Comparison of ENCODE assay signal across 13 mouse cellular contexts in the genomic region with DNA sequence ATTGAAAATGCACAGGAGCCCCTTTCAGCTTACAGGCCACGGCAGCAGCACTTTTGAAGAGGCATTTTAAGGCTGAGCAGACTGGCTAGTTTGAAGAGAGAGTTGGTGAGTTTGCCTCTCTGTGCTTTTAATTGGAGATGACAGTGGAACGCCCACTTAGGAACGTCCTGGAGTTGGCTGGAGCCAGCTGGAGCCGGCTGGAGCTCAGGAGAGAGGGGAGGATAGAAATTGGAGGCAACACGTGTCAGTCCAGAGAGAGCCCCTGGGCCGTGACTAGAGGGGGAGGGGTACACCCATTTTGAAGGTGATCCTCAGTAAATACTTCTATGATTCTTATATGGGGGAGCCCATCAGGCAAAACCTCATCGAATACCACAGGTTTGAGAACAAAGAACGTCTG.
DNase-seq lines count a peak whose midpoint lies in the region; ATAC-seq lines count a peak whose summit lies in the region.
"Had no signal": no experiment of that assay in that cellular context is flagged by ENCODE, and none has a peak within 500 bp of the region (broad histone marks: within the 10 kb centered on the region; RNA-seq: fewer than 3 reads in every experiment).

No protein-coding gene starts in this region.

- no peak overlapping the region for H3K9ac ChIP-seq in hindbrain, embryonic 12.5 days
- H3K9ac ChIP-seq in lung, embryonic 16.5 days (ENCODE audit: low read length): no peak overlapping the region
- no peak overlapping the region for H3K9ac ChIP-seq in embryonic facial prominence, embryonic 14.5 days (ENCODE audit: low read depth, low read length)
- H3K9ac ChIP-seq in stomach, embryonic 15.5 days: no peak overlapping the region
- H3K9ac ChIP-seq in forebrain, embryonic 14.5 days (ENCODE audit: low read length): no peak overlapping the region
- H3K9ac ChIP-seq: embryonic facial prominence, embryonic 15.5 days had no signal

- H3K9me3 ChIP-seq in hindbrain, embryonic 10.5 days: no peaks in the 10 kb centered on the region
- no peaks in the 10 kb centered on the region for H3K9me3 ChIP-seq in hindbrain, embryonic 12.5 days (replicated peaks)
- no peaks in the 10 kb centered on the region for H3K9me3 ChIP-seq in lung, embryonic 16.5 days (ENCODE audit: control insufficient read depth, low read length)
- no peaks in the 10 kb centered on the region for H3K9me3 ChIP-seq in embryonic facial prominence, embryonic 14.5 days (ENCODE audit: control insufficient read depth, low read length)
- H3K9me3 ChIP-seq in stomach, embryonic 15.5 days: no peaks in the 10 kb centered on the region
- H3K9me3 ChIP-seq in forebrain, embryonic 14.5 days (replicated peaks; ENCODE audit: control insufficient read depth, low read length): no peaks in the 10 kb centered on the region
- H3K9me3 ChIP-seq: embryonic facial prominence, embryonic 15.5 days; megakaryocyte, embryonic 14.5 days had no signal

- no peak overlapping the region for H3K4me3 ChIP-seq in hindbrain, embryonic 10.5 days
- no peak overlapping the region for H3K4me3 ChIP-seq in hindbrain, embryonic 12.5 days
- no peak overlapping the region for H3K4me3 ChIP-seq in lung, embryonic 16.5 days (ENCODE audit: low read length)
- H3K4me3 ChIP-seq in embryonic facial prominence, embryonic 14.5 days (ENCODE audit: low read depth, low read length): no peak overlapping the region
- no peak overlapping the region for H3K4me3 ChIP-seq in stomach, embryonic 15.5 days (replicated peaks)
- H3K4me3 ChIP-seq in forebrain, embryonic 14.5 days (ENCODE audit: low read depth, low read length): no peak overlapping the region
- H3K4me3 ChIP-seq: embryonic facial prominence, embryonic 15.5 days; megakaryocyte, embryonic 14.5 days had no signal

- peaks cover 4% of the 10 kb centered on the region; the same call in 1 of the 2 replicates for H3K4me1 ChIP-seq in hindbrain, embryonic 10.5 days (replicated peaks)
- no peaks in the 10 kb centered on the region for H3K4me1 ChIP-seq in hindbrain, embryonic 12.5 days
- no peaks in the 10 kb centered on the region for H3K4me1 ChIP-seq in lung, embryonic 16.5 days (replicated peaks; ENCODE audit: control insufficient read depth, insufficient read depth, low read length)
- H3K4me1 ChIP-seq in embryonic facial prominence, embryonic 14.5 days (ENCODE audit: control insufficient read depth, insufficient read depth, low read length): peaks cover 4% of the 10 kb centered on the region; the same call in 1 of the 2 replicates
- H3K4me1 ChIP-seq in stomach, embryonic 15.5 days: no peaks in the 10 kb centered on the region
- no peaks in the 10 kb centered on the region for H3K4me1 ChIP-seq in forebrain, embryonic 14.5 days (ENCODE audit: control insufficient read depth, insufficient read depth, low read length)

- no peak overlapping the region for H3K4me2 ChIP-seq in hindbrain, embryonic 12.5 days (replicated peaks)
- no peak overlapping the region for H3K4me2 ChIP-seq in lung, embryonic 16.5 days (ENCODE audit: low read depth, low read length)
- no peak overlapping the region for H3K4me2 ChIP-seq in embryonic facial prominence, embryonic 14.5 days (ENCODE audit: low read depth, low read length)
- no peak overlapping the region for H3K4me2 ChIP-seq in stomach, embryonic 15.5 days
- H3K4me2 ChIP-seq in forebrain, embryonic 14.5 days (ENCODE audit: low read length): no peak overlapping the region
- H3K4me2 ChIP-seq: embryonic facial prominence, embryonic 15.5 days had no signal

- H3K27ac ChIP-seq in hindbrain, embryonic 10.5 days: no peak overlapping the region
- no peak overlapping the region for H3K27ac ChIP-seq in hindbrain, embryonic 12.5 days
- no peak overlapping the region for H3K27ac ChIP-seq in lung, embryonic 16.5 days (ENCODE audit: low read length)
- no peak overlapping the region for H3K27ac ChIP-seq in embryonic facial prominence, embryonic 14.5 days (replicated peaks; ENCODE audit: low read depth, low read length)
- H3K27ac ChIP-seq in stomach, embryonic 15.5 days: no peak overlapping the region
- H3K27ac ChIP-seq in forebrain, embryonic 14.5 days (ENCODE audit: low read depth, low read length): no peak overlapping the region
- H3K27ac ChIP-seq: embryonic facial prominence, embryonic 15.5 days had no signal

- ATAC-seq in hindbrain, embryonic 12.5 days (ENCODE audit: low FRiP score): no peak
- ATAC-seq in lung, embryonic 16.5 days (ENCODE audit: low read depth): peak; percentile 88
- ATAC-seq in embryonic facial prominence, embryonic 14.5 days (ENCODE audit: low read depth): peak; percentile 88
- ATAC-seq in stomach, embryonic 15.5 days (ENCODE audit: insufficient read depth, low FRiP score, low read depth): peak; percentile 58; the same call in 1 of the 2 replicates
- ATAC-seq in forebrain, embryonic 14.5 days: no peak
- ATAC-seq: CD4-positive, CD25-positive, alpha-beta regulatory T cell, adult 4 months had no signal

- H3K27me3 ChIP-seq in hindbrain, embryonic 10.5 days (ENCODE audit: insufficient read depth, poor library complexity, severe bottlenecking): no peaks in the 10 kb centered on the region
- no peaks in the 10 kb centered on the region for H3K27me3 ChIP-seq in hindbrain, embryonic 12.5 days
- H3K27me3 ChIP-seq in lung, embryonic 16.5 days (ENCODE audit: control insufficient read depth, insufficient read depth, low read depth, low read length): no peaks in the 10 kb centered on the region
- no peaks in the 10 kb centered on the region for H3K27me3 ChIP-seq in embryonic facial prominence, embryonic 14.5 days (replicated peaks; ENCODE audit: control insufficient read depth, insufficient read depth, low read length)
- no peaks in the 10 kb centered on the region for H3K27me3 ChIP-seq in stomach, embryonic 15.5 days (replicated peaks)
- no peaks in the 10 kb centered on the region for H3K27me3 ChIP-seq in forebrain, embryonic 14.5 days (replicated peaks; ENCODE audit: control insufficient read depth, insufficient read depth, low read length)
- H3K27me3 ChIP-seq: embryonic facial prominence, embryonic 15.5 days; megakaryocyte, embryonic 14.5 days had no signal

- no peaks in the 10 kb centered on the region for H3K36me3 ChIP-seq in hindbrain, embryonic 10.5 days
- H3K36me3 ChIP-seq in hindbrain, embryonic 12.5 days: no peaks in the 10 kb centered on the region
- H3K36me3 ChIP-seq in lung, embryonic 16.5 days (ENCODE audit: control insufficient read depth, insufficient read depth, low read length): no peaks in the 10 kb centered on the region
- no peaks in the 10 kb centered on the region for H3K36me3 ChIP-seq in embryonic facial prominence, embryonic 14.5 days (ENCODE audit: control insufficient read depth, insufficient read depth, low read length)
- H3K36me3 ChIP-seq in stomach, embryonic 15.5 days: no peaks in the 10 kb centered on the region
- H3K36me3 ChIP-seq in forebrain, embryonic 14.5 days (ENCODE audit: control insufficient read depth, insufficient read depth, low read length): no peaks in the 10 kb centered on the region
- H3K36me3 ChIP-seq: embryonic facial prominence, embryonic 15.5 days had no signal

- peak; percentile 28 for DNase-seq in hindbrain, embryonic 10.5 days (ENCODE audit: low spot score)
- no peak for DNase-seq in lung, adult 18-20 months
- peak; percentile 83 for DNase-seq in embryonic facial prominence, embryonic 14.5 days (ENCODE audit: low spot score)
- DNase-seq in forebrain, embryonic 14.5 days (ENCODE audit: low spot score): no peak
- no peak for DNase-seq in adrenal gland, postnatal 4 days (ENCODE audit: low spot score in 2 of 2)
- DNase-seq: gastrocnemius, postnatal 14 days; thymus, adult 2 months had no signal

- WGBS in hindbrain, embryonic 10.5 days: 43% methylated on average over 8 of the region's 8 CpGs
- WGBS in hindbrain, embryonic 12.5 days: 38% methylated on average over 8 of the region's 8 CpGs
- 28% methylated on average over 8 of the region's 8 CpGs for WGBS in lung, embryonic 16.5 days
- 23% methylated on average over 8 of the region's 8 CpGs for WGBS in embryonic facial prominence, embryonic 14.5 days
- 27% methylated on average over 8 of the region's 8 CpGs for WGBS in stomach, embryonic 15.5 days
- 38% methylated on average over 8 of the region's 8 CpGs for WGBS in forebrain, embryonic 14.5 days

Comparison
In these comparisons a context has a peak if more than half of its experiments do, and no peak if none do; other contexts are left out.
1. DNase-seq: peak in hindbrain, embryonic 10.5 days (single experiment) and embryonic facial prominence, embryonic 14.5 days (single experiment); none in lung, adult 18-20 months (0 of 2), forebrain, embryonic 14.5 days (single experiment) and adrenal gland, postnatal 4 days (0 of 2).
2. ATAC-seq: peak in lung, embryonic 16.5 days (single experiment), embryonic facial prominence, embryonic 14.5 days (single experiment) and stomach, embryonic 15.5 days (single experiment); none in hindbrain, embryonic 12.5 days (single experiment) and forebrain, embryonic 14.5 days (single experiment).